In genomic region chr19:24554911-24555465, GRCm38 (mm10) we compare ENCODE assay signal across 8 mouse cellular contexts. TPM values are rescaled to one million over a fixed set of nuclear protein-coding genes. Genes with fewer than 3 reads are reported as not detected.
DNase-seq lines count a peak whose midpoint lies in the region; ATAC-seq and TF ChIP-seq lines count a peak whose summit lies in the region.

No protein-coding gene starts in this region.

- WGBS in heart, embryonic 15.5 days, result under 1% methylated on average over 19 of the region's 19 CpGs
- under 1% methylated on average over 19 of the region's 19 CpGs for WGBS in liver, embryonic 16.5 days (ENCODE audit: insufficient replicate concordance)
- WGBS in spleen, adult 2 months, result 0% methylated on average over 19 of the region's 19 CpGs

- peak overlapping the region; percentile 92 for H3K4me3 ChIP-seq in heart, embryonic 15.5 days
- peak overlapping the region; percentile 89 for H3K4me3 ChIP-seq in liver, embryonic 16.5 days (ENCODE audit: low read depth, low read length)
- peak overlapping the region; percentile 92 for H3K4me3 ChIP-seq in spleen, adult 2 months (ENCODE audit: extremely low read depth, insufficient read depth, insufficient read length)

- peak overlapping the region; percentile 88 for H3K9ac ChIP-seq in heart, embryonic 15.5 days
- peak overlapping the region; percentile 94 for H3K9ac ChIP-seq in liver, embryonic 16.5 days (ENCODE audit: low read depth, low read length)

- H3K9me3 ChIP-seq in heart, embryonic 15.5 days (replicated peaks), result no peaks in the 10 kb centered on the region
- no peaks in the 10 kb centered on the region for H3K9me3 ChIP-seq in liver, embryonic 16.5 days (replicated peaks; ENCODE audit: control insufficient read depth, low read length)

- no peak for TF ChIP-seq CTCF in brain, embryonic 14.5 days (IDR thresholded peaks at IDR 0.05; ENCODE audit: borderline replicate concordance, extremely low read depth, insufficient read depth, insufficient read length)
- no peak for TF ChIP-seq CTCF in spleen, adult 2 months (IDR thresholded peaks at IDR 0.05; ENCODE audit: extremely low read depth, insufficient read depth, insufficient read length, insufficient replicate concordance)

- H3K4me2 ChIP-seq in heart, embryonic 15.5 days, result peak overlapping the region; percentile 90
- peak overlapping the region; percentile 99 for H3K4me2 ChIP-seq in liver, embryonic 16.5 days (ENCODE audit: low read depth, low read length)

- intact Hi-C loops in heart, postnatal 10 days (cut with DNase I), result loop anchor here (2.0 to 5.0 kb wide), 2 partner anchors 78 to 253 kb away; partner anchors contain the start of gene Fam122a

- no peaks in the 10 kb centered on the region for H3K36me3 ChIP-seq in heart, embryonic 15.5 days
- no peaks in the 10 kb centered on the region for H3K36me3 ChIP-seq in liver, embryonic 16.5 days (ENCODE audit: control insufficient read depth, insufficient read depth)
- H3K36me3 ChIP-seq in spleen, adult 2 months (ENCODE audit: control insufficient read depth, insufficient read depth, low read length), result no peaks in the 10 kb centered on the region

- H3K27ac ChIP-seq in heart, embryonic 15.5 days, result peak overlapping the region; percentile 94
- H3K27ac ChIP-seq in liver, embryonic 16.5 days (ENCODE audit: low read length), result peak overlapping the region; percentile 81
- H3K27ac ChIP-seq in spleen, adult 2 months (ENCODE audit: insufficient read depth, low read length), result no peak overlapping the region; the same call in 1 of the 2 replicates

- TF ChIP-seq POLR2A in brain, embryonic 14.5 days (IDR thresholded peaks at IDR 0.05; ENCODE audit: borderline replicate concordance, extremely low read depth, insufficient read depth, insufficient read length, poor library complexity, severe bottlenecking), result no peak
- no peak for TF ChIP-seq POLR2A in spleen, adult 2 months (IDR thresholded peaks at IDR 0.05; ENCODE audit: low read depth, low read length)

- ATAC-seq in heart, embryonic 15.5 days (replicated peaks; ENCODE audit: insufficient number of reproducible peaks, insufficient read depth, low FRiP score, low read depth), result no peak
- ATAC-seq in liver, embryonic 16.5 days (ENCODE audit: low read depth), result peak; percentile 69
- no peak for ATAC-seq in granulocyte monocyte progenitor cell, adult 5-6 weeks (replicated peaks; ENCODE audit: poor library complexity, severe bottlenecking)

- H3K4me1 ChIP-seq in heart, embryonic 15.5 days (replicated peaks), result peaks cover 34% of the 10 kb centered on the region
- H3K4me1 ChIP-seq in liver, embryonic 16.5 days (ENCODE audit: control insufficient read depth, low read depth, low read length), result peaks cover 29% of the 10 kb centered on the region
- peaks cover 2% of the 10 kb centered on the region for H3K4me1 ChIP-seq in spleen, adult 2 months (ENCODE audit: control insufficient read depth, insufficient read depth, insufficient read length)

- no peak for DNase-seq in heart, adult 18-20 months
- DNase-seq in CD4-positive helper T cell, adult 2 months (ENCODE audit: low read depth, low spot score), result peak; percentile 34
- DNase-seq in brain, embryonic 14.5 days (ENCODE audit: low read depth), result peak; percentile 36
- DNase-seq in heart, postnatal 10 days, result peak; percentile 18 to 23
- no peak for DNase-seq in spleen, adult 2 months (ENCODE audit: low read depth in 1 of 2, low spot score in 2 of 2)

- H3K27me3 ChIP-seq in heart, embryonic 15.5 days, result no peaks in the 10 kb centered on the region
- H3K27me3 ChIP-seq in liver, embryonic 16.5 days (ENCODE audit: control insufficient read depth, insufficient read depth, low read depth, low read length), result peaks cover 28% of the 10 kb centered on the region
- peaks cover 1% of the 10 kb centered on the region; the same call in 1 of the 2 replicates for H3K27me3 ChIP-seq in spleen, adult 2 months (ENCODE audit: control insufficient read depth, insufficient read depth, low read length)

RNA-seq across cellular contexts. Expression of gene Pip5k1b, which starts 0.7 kb away (rescaled TPM):
- polyA plus RNA-seq in heart, embryonic 15.5 days (2015; fragmentation: Nextera tagmentation; extraction: Ambion mirVana), result 7.5 and 9.3 TPM in 2 replicates
- total RNA-seq in heart, adult 18-20 months (2021), result 10 to 100 TPM; 20.3 to 21.3 TPM
- 1.6 and 2.8 TPM in 2 replicates for polyA plus RNA-seq in brain, embryonic 14.5 days (2012; rRNA removed)
- 10 to 100 TPM; 25.3 to 27.0 TPM for total RNA-seq in heart, postnatal 10 days (2021)
- 8.3 and 8.7 TPM in 2 replicates for polyA plus RNA-seq in liver, embryonic 16.5 days (2015; fragmentation: Nextera tagmentation; extraction: Ambion mirVana)
- polyA plus RNA-seq in spleen, adult 2 months (2012; rRNA removed), result 2.7 and 3.1 TPM in 2 replicates
- 14.2 and 19.9 TPM in 2 replicates for total RNA-seq in granulocyte monocyte progenitor cell, adult 5-6 weeks (2014; fragmentation: Nextera tagmentation)
- total RNA-seq in granulocyte monocyte progenitor cell, adult 5-6 weeks (2017), result 7.5 and 9.7 TPM in 2 replicates

Comparison
In these comparisons a context has a peak if more than half of its experiments do, and no peak if none do; other contexts are left out.
1. DNase-seq: peak in CD4-positive helper T cell, adult 2 months (single experiment), brain, embryonic 14.5 days (single experiment) and heart, postnatal 10 days (2 of 2); none in heart, adult 18-20 months (0 of 2) and spleen, adult 2 months (0 of 2).
2. Peak in every context shown above with its lines, with median percentiles within 50 percentile points of each other: H3K4me3 ChIP-seq.